Mouse (Mus musculus) stomach, postnatal 0 days (tissue): ENCODE data around the gene Ccdc77.

Experiments used
- CTCF ChIP-seq: IDR thresholded peaks from 2 replicates; pipeline ENCODE4 v1.5.1; 2016; ENCODE audit warnings: antibody characterized with exemption, low read depth, mild to moderate bottlenecking, moderate library complexity
- EP300 ChIP-seq: optimal IDR thresholded peaks from 2 replicates; pipeline ENCODE3; 2016; ENCODE audit warnings: antibody characterized with exemption

DNA sequence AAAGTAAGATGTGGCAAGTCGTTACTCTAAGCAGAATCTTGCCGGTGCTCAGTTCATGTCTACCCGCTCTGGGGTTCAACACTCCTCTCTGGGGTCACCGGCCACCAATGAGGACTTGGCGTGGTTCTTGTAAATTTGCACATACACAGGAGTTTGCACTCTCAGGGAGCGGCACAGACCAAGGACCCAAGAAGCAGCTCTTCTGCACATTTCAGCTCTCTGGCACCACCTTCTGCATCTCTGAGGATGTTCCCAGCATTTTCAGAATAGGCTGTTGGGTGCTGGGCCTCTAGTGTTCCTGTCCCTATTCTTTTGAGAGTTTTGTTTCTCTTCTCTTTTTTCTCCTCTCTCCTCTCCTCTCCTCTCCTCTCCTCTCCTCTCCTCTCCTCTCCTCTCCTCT lies 63.0 kb downstream of the Ccdc77 start:
- TF ChIP-seq CTCF (peak; percentile 83), EP300 (no peak)
